Mouse (Mus musculus) R1 (cell line): ENCODE data around the gene Gcsam.

Experiments
- DNase-seq: peaks from one replicate; pipeline ENCODE4 v3.0.0-alpha.2; 2018; ENCODE audit warnings: low read depth, low spot score

The Gcsam gene

DNA sequence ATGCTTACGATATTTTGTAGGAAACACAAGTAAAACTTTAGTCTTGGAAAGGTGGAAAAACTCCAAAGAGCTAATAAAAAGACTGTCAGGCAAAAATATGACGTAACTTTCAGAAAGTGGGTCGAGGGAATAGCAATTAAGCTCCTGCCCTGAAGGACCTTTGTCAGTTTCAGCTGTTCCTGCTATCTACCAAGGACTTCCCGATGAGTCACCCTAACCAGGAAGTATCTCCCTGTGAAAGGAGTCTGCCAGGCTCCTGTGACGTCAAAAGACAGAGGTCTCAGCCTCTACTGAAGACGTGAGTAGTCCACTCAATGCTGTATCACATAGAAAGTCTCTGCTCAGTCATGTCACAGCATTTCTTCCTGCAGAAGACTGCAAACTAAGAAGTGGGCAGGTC, 34.2 kb downstream of the Gcsam start:
- DNase-seq: no peak

DNA sequence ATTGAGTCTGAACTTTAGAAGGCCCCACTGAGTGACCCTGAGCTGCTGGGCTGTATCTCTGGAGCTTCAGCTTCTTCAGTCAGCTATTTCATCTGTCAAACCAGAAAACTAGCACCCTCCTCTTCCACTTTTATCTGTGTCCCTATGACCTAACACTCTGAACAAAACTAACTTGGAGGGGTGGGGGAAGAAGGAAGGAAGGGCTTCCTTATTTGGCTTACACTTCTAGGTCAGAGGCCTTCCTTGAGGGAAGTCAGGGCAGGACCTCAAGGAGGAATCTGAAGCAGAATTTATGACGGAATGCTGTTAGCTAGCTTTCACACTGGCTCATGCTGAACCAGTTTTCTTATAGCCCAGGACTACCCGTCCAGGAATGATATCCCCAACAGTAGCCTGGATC, 41.3 kb downstream of the Gcsam start:
- DNase-seq: no peak

DNA sequence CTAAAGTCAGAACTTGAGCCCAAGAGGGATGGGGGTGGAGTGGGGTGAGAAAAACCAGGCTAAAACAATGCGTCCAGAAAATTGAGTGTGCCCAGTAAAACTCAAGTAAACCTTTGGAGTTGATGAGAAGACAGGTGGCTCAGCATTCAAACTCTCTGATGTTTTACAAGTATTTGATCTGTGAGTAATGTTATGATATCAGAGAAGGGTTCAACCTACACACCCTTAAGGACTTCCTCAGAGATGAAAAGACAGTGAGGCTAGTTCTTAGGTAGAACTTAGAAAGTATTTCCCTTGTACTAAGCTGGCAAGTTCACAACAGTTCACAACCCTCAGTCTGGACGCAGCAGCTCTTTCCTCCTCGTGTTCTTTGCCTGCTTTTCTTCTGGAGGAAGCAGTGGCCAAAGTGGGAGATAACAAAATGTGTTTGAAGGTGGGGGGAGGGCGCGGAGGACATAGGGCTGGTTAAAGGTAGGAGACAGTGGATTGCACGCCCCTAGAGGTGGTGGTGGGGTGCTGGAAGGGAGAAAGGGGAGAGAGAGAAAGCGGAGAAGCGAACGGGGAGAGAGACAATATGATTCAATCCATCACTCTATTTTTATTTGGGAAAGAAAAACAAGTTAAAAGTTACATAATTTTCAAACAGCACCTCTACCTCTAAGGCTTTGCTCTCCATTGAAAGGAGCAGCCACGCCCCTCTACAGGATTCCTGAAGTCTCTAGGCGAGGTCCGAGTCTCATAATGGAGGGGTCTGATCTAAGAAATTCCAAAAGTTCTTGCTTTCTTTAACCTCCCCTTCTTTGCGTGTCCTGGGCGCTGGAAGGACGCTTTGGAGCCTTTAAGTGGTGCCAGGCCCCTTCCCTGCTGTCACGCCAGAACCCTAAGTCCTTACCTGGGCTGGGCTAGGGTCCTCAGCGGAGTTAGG, 43.1 kb downstream of the Gcsam start:
- DNase-seq: peak; percentile 59

DNA sequence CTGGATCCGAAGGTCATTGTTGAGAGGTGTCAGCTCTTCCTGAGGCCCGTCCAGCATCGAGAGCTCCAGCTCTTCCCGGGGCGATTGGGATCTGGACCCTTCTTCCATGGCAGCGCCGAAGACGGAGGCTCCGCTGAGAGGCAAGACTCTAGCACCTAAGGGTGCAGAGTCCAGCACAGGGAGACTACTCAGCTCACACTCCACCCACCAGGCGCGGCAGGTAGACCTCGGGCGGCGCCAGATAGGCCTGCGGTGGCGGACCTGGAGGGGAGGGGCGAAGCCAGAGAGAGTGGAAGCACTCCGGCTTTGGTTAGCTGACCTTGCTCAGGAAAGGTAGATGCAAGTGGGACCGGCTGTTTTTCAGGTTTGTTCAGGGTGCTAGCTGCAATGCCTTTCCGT, 43.8 kb downstream of the Gcsam start, which contains the start of gene BC016579:
BC016579 (minus strand) TSS at position 135 of the 399 bp plus-strand sequence.
- peak; percentile 28 for DNase-seq

DNA sequence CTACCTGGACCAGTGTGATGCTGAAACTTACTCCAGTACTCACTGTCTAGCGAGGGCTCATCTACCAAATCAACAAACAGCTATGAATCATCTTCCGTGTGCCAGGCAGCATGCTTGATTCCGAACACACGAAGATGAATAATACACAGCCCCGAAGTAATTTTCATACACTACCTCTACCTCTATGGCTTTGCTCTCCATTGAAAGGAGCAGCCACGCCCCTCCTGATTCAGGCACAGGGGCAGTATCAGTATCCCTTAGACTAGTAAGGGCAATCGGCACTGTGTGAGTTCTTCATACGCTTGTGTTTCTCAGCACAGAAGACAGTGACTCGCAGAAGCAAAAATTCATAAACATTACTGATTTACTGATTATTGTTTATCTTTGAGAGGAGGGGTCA, 44.3 kb downstream of the Gcsam start:
- DNase-seq: no peak

DNA sequence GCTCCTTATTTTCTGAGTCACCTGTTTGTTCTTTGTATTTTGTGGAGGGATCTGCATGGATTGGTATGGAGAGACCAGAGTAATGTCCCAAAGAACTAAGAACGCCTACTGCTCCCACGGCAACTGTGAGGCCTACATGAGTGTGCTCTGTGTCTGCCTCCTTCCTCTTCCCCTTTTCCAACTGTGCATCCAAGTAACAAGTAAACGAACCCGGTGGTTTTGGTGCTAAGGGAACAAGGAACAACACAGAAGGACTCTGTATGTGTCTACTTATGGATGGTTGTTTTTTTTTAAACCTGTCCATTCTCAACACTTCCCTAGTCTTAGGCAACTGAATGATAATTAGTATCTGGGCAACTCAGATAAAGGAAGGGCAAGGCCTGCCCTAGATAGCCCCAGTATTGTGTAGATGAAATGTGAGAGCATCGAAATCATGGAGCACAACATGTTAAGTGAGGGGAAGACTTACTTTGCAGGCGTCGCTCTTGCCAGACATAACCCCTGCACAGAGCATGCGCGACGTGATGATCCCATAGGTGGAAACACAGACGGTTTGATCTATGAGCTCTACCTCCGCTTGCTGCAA, 47.5 kb downstream of the Gcsam start:
- DNase-seq: no peak

DNA sequence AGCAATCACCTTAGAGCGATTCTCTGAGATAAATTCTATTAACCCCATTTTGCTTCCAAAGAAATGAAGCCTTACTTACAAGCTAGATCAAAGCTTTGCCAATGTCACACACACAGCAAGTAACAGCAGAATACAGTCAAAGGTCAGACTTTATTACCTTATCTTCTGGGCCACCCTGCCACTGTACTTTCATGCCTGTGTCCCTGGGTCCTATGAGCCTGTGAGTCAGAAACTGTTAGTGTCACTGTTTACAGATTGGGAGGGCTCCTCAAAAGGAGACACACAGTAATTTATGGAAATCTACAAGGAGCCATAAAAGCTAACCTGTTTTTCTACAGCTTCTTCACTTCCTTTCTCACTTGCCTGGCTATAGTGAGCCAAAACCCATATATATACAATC, 48.1 kb downstream of the Gcsam start:
- no peak for DNase-seq

DNA sequence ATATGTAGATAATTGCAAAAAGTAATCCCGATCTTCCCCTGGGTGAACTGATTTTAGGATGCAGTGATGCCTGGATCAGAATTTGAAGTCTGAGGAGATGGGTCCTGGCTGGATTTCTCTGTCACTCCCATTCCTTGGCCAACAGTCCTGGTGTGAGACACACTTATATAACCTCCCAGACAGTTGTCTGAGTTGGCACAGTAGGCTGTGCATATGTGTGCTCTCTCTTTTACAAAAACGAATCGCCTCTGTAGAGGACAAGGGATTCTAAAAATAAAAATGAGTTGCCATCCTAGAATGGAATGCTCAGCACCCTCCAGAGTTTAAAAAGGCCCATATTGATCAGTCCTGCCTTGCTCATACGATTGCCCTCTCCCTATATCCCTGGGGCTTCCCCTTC, 49.4 kb downstream of the Gcsam start:
- DNase-seq: no peak

DNA sequence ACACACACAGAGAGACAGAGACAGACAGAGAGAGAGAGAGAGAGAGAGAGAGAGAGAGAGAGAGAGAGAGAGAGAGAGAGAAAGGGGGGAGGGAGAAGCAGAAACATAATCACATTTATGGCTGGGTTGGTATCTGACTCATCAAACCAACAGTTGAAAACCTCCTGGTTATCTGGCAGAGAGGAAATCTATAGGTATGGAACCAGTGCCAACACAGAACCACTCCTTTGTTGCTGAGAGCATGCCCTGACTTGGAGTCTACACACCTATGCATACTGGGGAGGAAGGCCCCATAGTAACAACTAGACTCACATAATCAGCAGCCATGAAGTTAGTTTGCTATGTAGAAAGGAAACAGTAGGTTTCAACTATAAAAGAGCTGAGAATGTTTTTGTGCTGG, 52.2 kb downstream of the Gcsam start:
- DNase-seq: no peak

DNA sequence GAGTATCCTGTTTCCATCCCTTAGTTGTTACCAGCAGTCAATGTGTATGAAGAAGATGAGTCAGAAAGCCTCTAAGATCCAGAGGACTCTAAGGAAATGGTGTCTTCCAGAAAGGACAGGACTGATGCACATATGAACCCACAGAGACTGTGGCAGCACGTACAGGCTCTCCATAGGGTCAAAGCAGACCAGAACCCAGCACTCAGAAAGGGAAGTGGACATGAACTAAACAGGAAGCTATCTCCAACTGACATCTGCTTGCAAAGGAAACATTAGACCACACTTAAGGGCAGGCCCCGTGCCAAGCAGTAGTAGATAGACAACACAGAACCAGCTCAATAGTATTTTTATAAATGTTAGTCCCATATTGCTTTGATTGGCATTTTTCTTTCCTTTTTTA, 56.0 kb downstream of the Gcsam start:
- DNase-seq: no peak

DNA sequence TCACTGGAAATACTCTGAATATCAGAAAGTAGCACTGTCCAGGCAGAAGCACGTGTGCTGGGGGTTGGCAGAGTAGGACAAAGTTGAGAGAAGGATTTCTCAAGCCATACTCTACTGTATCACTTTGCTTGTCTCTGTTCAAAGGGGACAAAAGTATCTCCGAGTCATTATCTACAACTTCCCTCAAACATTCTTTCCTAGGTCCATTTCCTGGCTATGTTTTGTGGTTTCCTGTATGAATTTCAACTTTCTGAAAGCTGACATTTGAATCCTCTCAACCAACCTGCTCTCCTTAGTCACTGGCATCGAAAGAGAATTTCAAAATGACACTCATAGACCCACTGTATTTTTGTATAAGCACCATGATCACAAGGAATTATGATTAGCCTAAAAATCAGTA, 58.0 kb downstream of the Gcsam start:
- DNase-seq: no peak

DNA sequence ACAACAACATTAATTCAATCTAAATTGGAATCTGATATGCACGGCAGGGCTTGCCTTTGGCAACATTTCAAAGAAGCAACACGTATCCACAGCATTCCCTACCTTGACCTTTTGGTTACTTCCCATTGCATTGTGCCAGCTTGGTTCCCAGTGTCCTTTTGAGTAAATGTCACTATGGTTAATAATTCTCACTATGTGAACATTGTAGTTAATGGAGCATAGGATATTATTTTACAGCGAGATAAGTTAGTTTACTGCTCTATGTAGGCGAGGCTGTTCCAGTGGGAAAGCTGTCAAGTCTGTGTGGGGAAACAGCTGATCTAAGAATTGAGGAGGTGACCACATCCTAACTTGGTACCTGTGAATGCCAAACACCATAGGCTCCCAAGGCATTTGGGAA, 59.8 kb downstream of the Gcsam start:
- DNase-seq: no peak
